Mouse (Mus musculus) limb, embryonic 13.5 days (tissue): ENCODE results near the gene Trp73. TPM values are rescaled to one million over a fixed set of nuclear protein-coding genes. Genes with fewer than 3 reads are reported as not detected.

Source experiments
- ATAC-seq: fragments of 200-750 bp; cut with Nextera tagmentation; 2 replicates; pipeline ENCODE4 v1.8.0; 2017; ENCODE audit warnings: low read depth, moderate number of reproducible peaks, moderate TSS enrichment; ENCODE audit not compliant: low FRiP score
- H3K27ac ChIP-seq: fragments of 300-500 bp; sonication (generic); 2 replicates; pipeline ENCODE4 v1.5.1; 2015; ENCODE audit warnings: inconsistent platforms, mild to moderate bottlenecking, moderate library complexity
- H3K27me3 ChIP-seq: fragments of 300-500 bp; sonication (generic); 2 replicates; pipeline ENCODE4 v1.6.1; 2015; ENCODE audit warnings: mild to moderate bottlenecking, inconsistent platforms
- H3K36me3 ChIP-seq: fragments of 300-500 bp; sonication (generic); 2 replicates; pipeline ENCODE4 v1.6.1; 2015; ENCODE audit warnings: inconsistent platforms, mild to moderate bottlenecking, moderate library complexity
- H3K4me1 ChIP-seq: fragments of 300-500 bp; sonication (generic); 2 replicates; pipeline ENCODE4 v1.6.1; 2015; ENCODE audit warnings: inconsistent platforms
- H3K4me2 ChIP-seq: fragments of 300-500 bp; sonication (generic); replicated peaks from 2 replicates; pipeline ENCODE4 v1.6.1; 2015; ENCODE audit warnings: inconsistent platforms, mild to moderate bottlenecking, moderate library complexity
- H3K4me3 ChIP-seq: fragments of 300-500 bp; sonication (generic); 2 replicates; pipeline ENCODE4 v1.5.1; 2015; ENCODE audit warnings: moderate library complexity, mild to moderate bottlenecking, inconsistent platforms
- H3K9ac ChIP-seq: fragments of 300-500 bp; sonication (generic); 2 replicates; pipeline ENCODE4 v1.6.1; 2015; ENCODE audit warnings: mild to moderate bottlenecking, inconsistent platforms
- H3K9me3 ChIP-seq: fragments of 300-500 bp; sonication (generic); 2 replicates; pipeline ENCODE4 v1.6.1; 2016; ENCODE audit warnings: inconsistent platforms
- WGBS: fragments of 180-500 bp; shearing (Covaris S2); methylation state at CpG from one replicate; pipeline ENCODE4 v1.1.7; 2015; 5-methylcytosine and 5-hydroxymethylcytosine counted together
- polyA plus RNA-seq: library from polyadenylated mRNA; unstranded; fragments of >200 nt; fragmentation: Nextera tagmentation; extraction: Ambion mirVana; gene quantifications from 2 replicates; pipeline ENCODE4 v1.2.1, GENCODE M21; 2015

Gene Trp73
- polyA plus RNA-seq, 1 experiment from 2014 or later, result 1.7 TPM

DNA sequence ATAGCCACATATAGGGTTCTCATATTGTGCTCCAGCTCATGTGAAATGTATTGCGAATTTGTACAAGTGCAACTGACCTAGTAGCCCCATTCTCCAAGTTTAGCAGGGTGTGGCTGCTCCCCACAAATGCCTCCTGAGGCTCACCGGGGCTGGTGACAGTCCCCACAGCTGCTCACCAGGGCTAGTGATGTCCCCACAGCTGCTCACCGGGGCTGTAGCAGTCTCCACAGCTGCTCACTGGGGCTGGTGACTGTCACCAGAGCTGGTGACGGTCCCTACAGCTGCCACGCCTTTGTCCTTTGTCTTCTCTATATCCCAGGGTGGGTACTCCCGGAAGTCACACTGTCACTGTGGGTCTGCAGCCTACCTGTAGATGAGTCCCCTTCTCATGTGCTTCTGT, 133.7 kb downstream of the Trp73 start:
- Histone ChIP-seq H3K27ac (no peak overlapping the region), H3K9ac (no peak overlapping the region), H3K4me1 (0 out of 2 replicates have a peak, but pooled peaks cover 6% of the 10 kb centered on the region), H3K36me3 (peaks cover 58% of the 10 kb centered on the region), H3K9me3 (no peaks in the 10 kb centered on the region), H3K4me2 (no peak overlapping the region), H3K4me3 (no peak overlapping the region), H3K27me3 (no peaks in the 10 kb centered on the region)
- 93% methylated on average over 6 of the region's 6 CpGs for WGBS
- ATAC-seq, result no peak

Other genes with a start within 250 kb of the Trp73 start
- 82.8 and 83.6 TPM in 2 replicates for gene A430005L14Rik, start 183.0 kb downstream of the Trp73 start, polyA plus RNA-seq
- gene Dffb, start 165.1 kb downstream of the Trp73 start, polyA plus RNA-seq, result 13.8 and 15.1 TPM in 2 replicates
- 16.9 TPM in 2 replicates for gene Cep104, start 165.0 kb downstream of the Trp73 start, polyA plus RNA-seq
- 19.6 and 20.5 TPM in 2 replicates for gene Lrrc47, start 128.5 kb downstream of the Trp73 start, polyA plus RNA-seq
- gene Smim1, start 114.0 kb downstream of the Trp73 start, polyA plus RNA-seq, result 11.8 and 12.6 TPM in 2 replicates
- gene Ccdc27, start 97.5 kb downstream of the Trp73 start, polyA plus RNA-seq, result not detected in 2 replicates
- gene Wrap73, start 2.2 kb upstream of the Trp73 start, polyA plus RNA-seq, result 47.8 and 48.4 TPM in 2 replicates
- 117 and 118 TPM in 2 replicates for gene Tprgl, start 20.5 kb upstream of the Trp73 start, polyA plus RNA-seq
- gene Megf6, start 30.5 kb upstream of the Trp73 start, polyA plus RNA-seq, result 61.7 and 70.0 TPM in 2 replicates
- 4.5 and 4.6 TPM in 2 replicates for gene Arhgef16, start 161.5 kb upstream of the Trp73 start, polyA plus RNA-seq
- gene B230104I21Rik, start 195.9 kb upstream of the Trp73 start, polyA plus RNA-seq, result not detected in 2 replicates